Mouse (Mus musculus) embryonic facial prominence, embryonic 14.5 days (tissue): ENCODE measurements around the gene Rbks. TPM values are rescaled to one million over a fixed set of nuclear protein-coding genes. Genes with fewer than 3 reads are reported as not detected.

Source experiments
- ATAC-seq: fragments of 200-750 bp; cut with Nextera tagmentation; 2 replicates; pipeline ENCODE4 v1.8.0; 2017; ENCODE audit warnings: low read depth, moderate number of reproducible peaks, moderate TSS enrichment
- DNase-seq: peaks from one replicate; pipeline ENCODE4 v3.0.0-alpha.2; 2015; ENCODE audit warnings: low spot score
- H3K27ac ChIP-seq: fragments of 300-500 bp; sonication (generic); replicated peaks from 2 replicates; pipeline ENCODE4 v1.5.1; 2014; ENCODE audit warnings: low read depth, mild to moderate bottlenecking, low read length, moderate library complexity
- H3K27me3 ChIP-seq: fragments of 300-500 bp; sonication (generic); replicated peaks from 2 replicates; pipeline ENCODE4 v1.6.1; 2014; ENCODE audit warnings: low read length; ENCODE audit not compliant: control insufficient read depth, insufficient read depth
- H3K36me3 ChIP-seq: fragments of 300-500 bp; sonication (generic); 2 replicates; pipeline ENCODE4 v1.6.1; 2014; ENCODE audit warnings: low read length, mixed read lengths; ENCODE audit not compliant: control insufficient read depth, insufficient read depth
- H3K4me1 ChIP-seq: fragments of 300-500 bp; sonication (generic); 2 replicates; pipeline ENCODE4 v1.6.1; 2014; ENCODE audit warnings: antibody characterized with exemption, low read length; ENCODE audit not compliant: control insufficient read depth, insufficient read depth
- H3K4me2 ChIP-seq: fragments of 300-500 bp; sonication (generic); 2 replicates; pipeline ENCODE4 v1.6.1; 2014; ENCODE audit warnings: low read depth, mild to moderate bottlenecking, low read length, moderate library complexity, mixed read lengths
- H3K4me3 ChIP-seq: fragments of 300-500 bp; sonication (generic); 2 replicates; pipeline ENCODE4 v1.5.1; 2014; ENCODE audit warnings: low read depth, mild to moderate bottlenecking, low read length
- H3K9ac ChIP-seq: fragments of 300-500 bp; sonication (generic); 2 replicates; pipeline ENCODE4 v1.6.1; 2014; ENCODE audit warnings: low read depth, mild to moderate bottlenecking, low read length, moderate library complexity, mixed read lengths
- H3K9me3 ChIP-seq: fragments of 300-500 bp; sonication (generic); 2 replicates; pipeline ENCODE4 v1.6.1; 2016; ENCODE audit warnings: low read length; ENCODE audit not compliant: control insufficient read depth
- WGBS: fragments of 180-500 bp; shearing (Covaris S2); extraction: QIAGEN DNeasy Blood & Tissue Kit; methylation state at CpG from one replicate; pipeline ENCODE4 v1.1.7; 2014; 5-methylcytosine and 5-hydroxymethylcytosine counted together
- polyA plus RNA-seq: library from polyadenylated mRNA; unstranded; fragments of >200 nt; fragmentation: Nextera tagmentation; extraction: Ambion mirVana; gene quantifications from 2 replicates; pipeline ENCODE4 v1.2.1, GENCODE M21; 2014

The Rbks gene
- polyA plus RNA-seq, 1 experiment from 2014 or later: 3.6 TPM

- ATAC-seq (no peak), DNase-seq (no peak)
- Histone ChIP-seq H3K4me3 (no peak overlapping the region), H3K36me3 (no peaks in the 10 kb centered on the region), H3K4me1 (peaks cover 7% of the 10 kb centered on the region; the same call in 1 of the 2 replicates), H3K9me3 (no peaks in the 10 kb centered on the region), H3K9ac (no peak overlapping the region), H3K27ac (no peak overlapping the region), H3K27me3 (no peaks in the 10 kb centered on the region), H3K4me2 (no peak overlapping the region)
- 76% methylated on average over 6 of the region's 6 CpGs for WGBS
Measured at GRCm38 (mm10) chr5:31603766-31604165, 93.7 kb downstream of the Rbks start.

- peaks cover 10% of the 10 kb centered on the region; the same call in 1 of the 2 replicates for H3K4me1 ChIP-seq
- H3K27ac ChIP-seq: no peak overlapping the region
- WGBS: 83% methylated on average over 1 of the region's 1 CpGs
- DNase-seq (peak; percentile 78), ATAC-seq (peak; percentile 56; the same call in 1 of the 2 replicates)
- no peak overlapping the region for H3K4me2 ChIP-seq
- H3K9me3 ChIP-seq: no peaks in the 10 kb centered on the region
- 0 out of 2 replicates have a peak overlapping the region, but pooled peaks have one; percentile 1 for H3K9ac ChIP-seq
- no peak overlapping the region for H3K4me3 ChIP-seq
- no peaks in the 10 kb centered on the region for H3K27me3 ChIP-seq
- no peaks in the 10 kb centered on the region for H3K36me3 ChIP-seq
Measured at GRCm38 (mm10) chr5:31602377-31602776, 95.0 kb downstream of the Rbks start.

- H3K27me3 ChIP-seq: no peaks in the 10 kb centered on the region
- H3K4me2 ChIP-seq: no peak overlapping the region
- no peaks in the 10 kb centered on the region for H3K9me3 ChIP-seq
- no peak overlapping the region for H3K4me3 ChIP-seq
- H3K9ac ChIP-seq: no peak overlapping the region
- H3K36me3 ChIP-seq: no peaks in the 10 kb centered on the region
- 85% methylated on average over 7 of the region's 7 CpGs for WGBS
- no peak for DNase-seq
- ATAC-seq: no peak
- no peak overlapping the region for H3K27ac ChIP-seq
- H3K4me1 ChIP-seq: peaks cover 21% of the 10 kb centered on the region; the same call in 1 of the 2 replicates
Measured at GRCm38 (mm10) chr5:31601162-31601722, 96.2 kb downstream of the Rbks start.

- Histone ChIP-seq H3K27me3 (no peaks in the 10 kb centered on the region), H3K4me1 (peaks cover 14% of the 10 kb centered on the region; the same call in 1 of the 2 replicates), H3K9me3 (no peaks in the 10 kb centered on the region), H3K27ac (no peak overlapping the region), H3K4me2 (no peak overlapping the region), H3K9ac (no peak overlapping the region), H3K36me3 (no peaks in the 10 kb centered on the region), H3K4me3 (no peak overlapping the region)
- no peak for ATAC-seq
- no peak for DNase-seq
- 85% methylated on average over 2 of the region's 2 CpGs for WGBS
Measured at GRCm38 (mm10) chr5:31599161-31599560, 98.3 kb downstream of the Rbks start.

GRCm38 (mm10) chr5:31598579-31598978 lies 98.8 kb downstream of the Rbks start:
- Histone ChIP-seq H3K9ac (no peak overlapping the region), H3K36me3 (no peaks in the 10 kb centered on the region), H3K27ac (no peak overlapping the region), H3K4me2 (no peak overlapping the region), H3K9me3 (no peaks in the 10 kb centered on the region), H3K4me1 (peaks cover 14% of the 10 kb centered on the region; the same call in 1 of the 2 replicates), H3K4me3 (no peak overlapping the region), H3K27me3 (no peaks in the 10 kb centered on the region)
- WGBS: 70% methylated on average over 4 of the region's 4 CpGs
- ATAC-seq: no peak
- peak; percentile 71 for DNase-seq

DNA sequence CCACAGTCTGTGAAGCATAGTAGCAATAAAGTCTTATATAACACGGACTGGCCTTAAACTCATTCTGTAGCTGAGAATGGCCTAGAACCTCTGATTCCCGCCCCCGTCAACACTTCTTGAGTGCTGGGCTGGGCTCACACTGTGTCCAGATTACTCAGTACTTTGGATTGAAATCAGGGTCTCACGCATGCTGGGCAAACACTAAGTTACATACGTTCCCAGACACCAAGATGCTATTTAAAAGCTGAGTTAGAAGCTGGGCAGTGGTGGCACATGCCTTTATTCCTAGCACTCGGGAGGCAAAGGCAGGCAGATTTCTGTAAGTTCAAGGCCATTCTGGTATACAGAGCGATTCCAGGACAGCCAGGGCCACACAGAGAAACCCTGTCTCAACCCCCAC lies 99.3 kb downstream of the Rbks start:
- DNase-seq (no peak), ATAC-seq (no peak)
- 80% methylated on average over 7 of the region's 7 CpGs for WGBS
- Histone ChIP-seq H3K4me2 (no peak overlapping the region), H3K9me3 (no peaks in the 10 kb centered on the region), H3K4me3 (no peak overlapping the region), H3K27me3 (no peaks in the 10 kb centered on the region), H3K4me1 (peaks cover 14% of the 10 kb centered on the region; the same call in 1 of the 2 replicates), H3K9ac (no peak overlapping the region), H3K36me3 (no peaks in the 10 kb centered on the region), H3K27ac (no peak overlapping the region)

DNA sequence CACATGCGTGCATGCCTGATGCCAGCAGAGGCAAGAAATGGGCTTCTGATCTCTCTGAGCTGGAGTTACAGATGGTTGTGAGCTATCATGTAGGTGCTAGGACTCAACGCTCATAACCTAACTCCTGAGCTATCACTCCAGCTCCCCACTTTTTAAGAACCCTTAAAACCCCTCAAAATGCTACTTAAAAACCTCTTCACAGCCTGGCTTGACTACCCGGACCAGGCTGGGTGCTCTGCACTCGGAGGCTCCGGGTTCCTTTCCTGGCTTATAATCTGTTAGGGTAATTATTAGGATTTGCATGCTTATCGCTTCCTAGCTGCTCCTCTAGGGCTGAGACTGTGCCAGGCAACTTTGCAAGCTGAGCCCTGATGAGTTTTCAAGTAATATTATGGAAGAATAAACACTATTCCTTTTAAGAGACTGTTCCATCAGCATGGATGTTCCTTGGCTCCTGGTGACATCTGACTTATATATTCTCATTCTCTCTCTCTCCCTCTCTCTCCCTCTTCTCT lies 99.9 kb downstream of the Rbks start:
- DNase-seq (no peak), ATAC-seq (no peak)
- Histone ChIP-seq H3K4me3 (no peak overlapping the region), H3K4me2 (peak overlapping the region; percentile 65; the same call in 1 of the 2 replicates), H3K9me3 (no peaks in the 10 kb centered on the region), H3K36me3 (no peaks in the 10 kb centered on the region), H3K27me3 (no peaks in the 10 kb centered on the region), H3K4me1 (peaks cover 14% of the 10 kb centered on the region; the same call in 1 of the 2 replicates), H3K27ac (no peak overlapping the region), H3K9ac (no peak overlapping the region)
- WGBS: 75% methylated on average over 6 of the region's 6 CpGs

DNA sequence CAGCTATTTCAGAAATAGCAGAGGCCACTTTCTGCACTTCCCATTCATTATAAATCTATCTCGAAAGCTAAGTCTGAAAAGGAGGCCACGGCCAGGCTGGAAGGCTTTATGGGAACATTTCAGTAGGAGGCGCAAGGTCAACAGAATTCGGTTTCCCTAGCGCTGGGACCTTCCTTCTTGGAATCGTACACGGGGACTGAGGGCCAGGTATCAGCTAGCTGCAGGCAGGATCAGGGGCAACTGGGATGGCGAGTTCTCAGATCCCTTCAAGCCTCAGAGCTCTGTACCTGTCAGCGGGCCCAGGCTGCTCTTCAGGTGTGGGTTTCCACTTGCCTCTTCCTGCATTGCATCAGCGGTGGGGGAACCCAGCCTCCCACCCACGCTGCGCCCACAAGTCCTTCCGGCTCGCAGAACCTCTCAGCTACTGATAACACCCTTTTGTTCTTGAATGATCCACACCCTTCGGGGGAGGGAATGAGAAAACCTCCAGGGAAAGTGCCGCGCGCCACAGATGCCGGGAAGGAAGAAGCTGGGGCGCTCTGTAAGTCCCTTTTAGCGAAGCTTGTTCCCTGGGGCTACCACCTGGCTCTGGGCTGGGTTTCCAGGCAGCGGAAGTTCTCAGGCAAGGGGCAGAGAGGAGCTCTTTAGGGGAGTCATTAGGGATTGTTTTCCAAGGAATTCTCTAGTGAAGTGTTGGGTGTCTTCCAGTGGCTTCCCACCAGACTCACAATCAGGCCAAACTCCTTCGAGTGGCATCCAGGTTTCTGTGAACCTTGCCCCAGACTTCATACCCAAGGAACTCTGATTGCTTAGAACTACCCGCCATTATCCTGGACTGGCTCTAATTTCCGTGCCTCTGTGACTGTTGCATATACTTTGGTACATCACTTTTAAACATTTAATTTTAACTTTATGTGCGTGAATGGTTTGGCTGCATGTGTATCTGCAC lies 100.7 kb downstream of the Rbks start, which contains the start of gene Mrpl33:
Gene Mrpl33 (plus strand): TSS at position 455 of the 949 bp plus-strand sequence.
- Histone ChIP-seq H3K27ac (0 out of 2 replicates have a peak within 1 kb of the TSS, but pooled peaks have one; percentile 19), H3K27me3 (no peaks in the 10 kb centered on the region), H3K4me1 (peaks cover 14% of the 10 kb centered on the region; the same call in 1 of the 2 replicates), H3K36me3 (no peaks in the 10 kb centered on the region), H3K9me3 (no peaks in the 10 kb centered on the region), H3K4me3 (peak within 1 kb of the TSS; percentile 34), H3K4me2 (peak within 1 kb of the TSS; percentile 65), H3K9ac (peak within 1 kb of the TSS; percentile 28)
- WGBS: 5% methylated on average over 26 of the region's 26 CpGs
- peak; percentile 74 for ATAC-seq
- DNase-seq: peak; percentile 72
